Mouse (Mus musculus) liver, embryonic 18 days (tissue): Measurements from ENCODE around the gene Chd4. TPM values are rescaled to one million over a fixed set of nuclear protein-coding genes. Genes with fewer than 3 reads are reported as not detected.

ENCODE experiments used
- polyA plus RNA-seq: library from polyadenylated mRNA; depleted of rRNA; stranded (reverse); fragments of >200 nt; gene quantifications from 2 replicates; pipeline ENCODE4 v1.2.3, GENCODE M21; 2012; rRNA removed

Gene Chd4
- 17.0 and 20.2 TPM in 2 replicates for polyA plus RNA-seq

GRCm38 (mm10) chr6:125095391-125096278 lies at the start of gene Chd4:
Gene Chd4, plus strand, starts transcription at chr6:125095981.

GRCm38 (mm10) chr6:125049678-125050077 lies 46.1 kb upstream of the Chd4 start, which contains the start of gene Acrbp:
Gene Acrbp, plus strand, starts transcription at chr6:125049689.

GRCm38 (mm10) chr6:125067571-125067995 lies 28.2 kb upstream of the Chd4 start, which contains the start of gene Lpar5:
Gene Lpar5, plus strand, starts transcription at chr6:125067920.

GRCm38 (mm10) chr6:125131302-125132156 lies 35.7 kb downstream of the Chd4 start, which contains the start of gene Nop2:
Gene Nop2, plus strand, starts transcription at chr6:125131909.

GRCm38 (mm10) chr6:125145001-125145400 lies 49.2 kb downstream of the Chd4 start, which contains the start of gene Iffo1:
Gene Iffo1, plus strand, starts transcription at chr6:125145241.

GRCm38 (mm10) chr6:125166051-125166751 lies 70.4 kb downstream of the Chd4 start, which contains the start of gene Gapdh:
Gene Gapdh, minus strand, starts transcription at chr6:125166467.

Other genes with a start within 250 kb of the Chd4 start
- gene P3h3, start 238.2 kb upstream of the Chd4 start, polyA plus RNA-seq, result 3.8 and 3.9 TPM in 2 replicates
- gene Gpr162, start 232.0 kb upstream of the Chd4 start, polyA plus RNA-seq, result 0.04 and 0.06 TPM in 2 replicates
- gene Cd4, start 207.8 kb upstream of the Chd4 start, polyA plus RNA-seq, result 0.17 and 0.19 TPM in 2 replicates
- gene Lag3, start 184.3 kb upstream of the Chd4 start, polyA plus RNA-seq, result 0.14 and 0.20 TPM in 2 replicates
- 162 TPM in 2 replicates for gene Ptms, start 175.9 kb upstream of the Chd4 start, polyA plus RNA-seq
- gene Mlf2, start 164.6 kb upstream of the Chd4 start, polyA plus RNA-seq, result 101 and 113 TPM in 2 replicates
- gene Cops7a, start 130.4 kb upstream of the Chd4 start, polyA plus RNA-seq, result 58.9 and 63.0 TPM in 2 replicates
- gene Pianp, start 99.3 kb upstream of the Chd4 start, polyA plus RNA-seq, result 0.04 and 0.06 TPM in 2 replicates
- 18.4 and 20.2 TPM in 2 replicates for gene Zfp384, start 86.8 kb upstream of the Chd4 start, polyA plus RNA-seq
- gene Ing4, start 56.2 kb upstream of the Chd4 start, polyA plus RNA-seq, result 22.3 and 26.4 TPM in 2 replicates
- gene Acrbp, start 46.3 kb upstream of the Chd4 start, polyA plus RNA-seq, result 3.3 and 4.0 TPM in 2 replicates
- gene Lpar5, start 28.1 kb upstream of the Chd4 start, polyA plus RNA-seq, result 1.1 and 1.4 TPM in 2 replicates
- 16.0 and 17.2 TPM in 2 replicates for gene Nop2, start 35.9 kb downstream of the Chd4 start, polyA plus RNA-seq
- gene Iffo1, start 49.3 kb downstream of the Chd4 start, polyA plus RNA-seq, result 5.6 and 7.2 TPM in 2 replicates
- 2,795 and 3,480 TPM in 2 replicates for gene Gapdh, start 70.5 kb downstream of the Chd4 start, polyA plus RNA-seq
- 60.5 and 72.0 TPM in 2 replicates for gene Ncapd2, start 95.7 kb downstream of the Chd4 start, polyA plus RNA-seq
- gene Mrpl51, start 95.8 kb downstream of the Chd4 start, polyA plus RNA-seq, result 51.4 and 53.4 TPM in 2 replicates
- 5.1 and 6.2 TPM in 2 replicates for gene Vamp1, start 119.6 kb downstream of the Chd4 start, polyA plus RNA-seq
- 15.6 and 17.1 TPM in 2 replicates for gene Tapbpl, start 135.9 kb downstream of the Chd4 start, polyA plus RNA-seq
- 0.64 and 0.66 TPM in 2 replicates for gene Cd27, start 141.0 kb downstream of the Chd4 start, polyA plus RNA-seq
- gene Tuba3a, start 190.1 kb downstream of the Chd4 start, polyA plus RNA-seq, result not detected in 2 replicates
- 17.3 and 17.8 TPM in 2 replicates for gene Ltbr, start 217.9 kb downstream of the Chd4 start, polyA plus RNA-seq
- 1.0 and 1.1 TPM in 2 replicates for gene Scnn1a, start 224.7 kb downstream of the Chd4 start, polyA plus RNA-seq